Mouse (Mus musculus): ENCODE results near the gene Hist1h2bg.
"Not testable (repeated sequence)": the region's sequence is repeated elsewhere in the genome, so short reads cannot be mapped to it uniquely, and the experiment has no call there.

DNA sequence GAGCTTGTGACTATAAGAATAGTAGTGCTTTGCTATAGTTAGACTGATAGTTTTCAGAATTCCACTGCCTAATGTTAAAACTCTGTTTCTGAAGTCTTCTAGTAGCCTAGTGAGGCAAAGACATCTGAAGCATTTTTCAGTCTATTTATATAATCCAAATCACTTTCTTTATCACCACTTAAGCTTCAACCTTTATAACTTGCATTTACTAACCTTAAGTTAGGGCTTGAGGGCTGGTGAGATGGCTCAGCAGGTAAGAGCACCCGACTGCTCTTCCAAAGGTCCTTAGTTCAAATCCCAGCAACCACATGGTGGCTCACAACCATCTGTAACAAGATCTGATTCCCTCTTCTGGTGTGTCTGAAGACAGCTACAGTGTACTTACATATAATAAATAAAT lies 31.4 kb upstream of the Hist1h2bg start:
- TF ChIP-seq CTCF (IDR thresholded peaks at IDR 0.05; ENCODE audit: control insufficient read depth, insufficient read depth, low read length); POLR2A (IDR thresholded peaks at IDR 0.05; ENCODE audit: borderline replicate concordance, control insufficient read depth, low read depth, low read length): not testable (repeated sequence)
